Mouse (Mus musculus) stomach, postnatal 0 days (tissue): ENCODE data around the gene Mier2. TPM values are rescaled to one million over a fixed set of nuclear protein-coding genes. Genes with fewer than 3 reads are reported as not detected.

Source experiments
- ATAC-seq: fragments of 200-750 bp; cut with Nextera tagmentation; 2 replicates; pipeline ENCODE4 v1.8.0; 2017; ENCODE audit not compliant: low FRiP score, low TSS enrichment
- DNase-seq: peaks from one replicate; pipeline ENCODE4 v3.0.0-alpha.2; 2016; ENCODE audit warnings: low spot score
- H3K27ac ChIP-seq: fragments of 300-500 bp; sonication (generic); replicated peaks from 2 replicates; pipeline ENCODE4 v1.5.1; 2014; ENCODE audit warnings: mild to moderate bottlenecking, control low read depth
- H3K27me3 ChIP-seq: fragments of 300-500 bp; sonication (generic); 2 replicates; pipeline ENCODE4 v1.6.1; 2014; ENCODE audit warnings: low read length; ENCODE audit not compliant: control insufficient read depth, insufficient read depth
- H3K36me3 ChIP-seq: fragments of 300-500 bp; sonication (generic); 2 replicates; pipeline ENCODE4 v1.6.1; 2014; ENCODE audit warnings: low read length, mixed read lengths; ENCODE audit not compliant: control insufficient read depth, insufficient read depth
- H3K4me1 ChIP-seq: fragments of 300-500 bp; sonication (generic); replicated peaks from 2 replicates; pipeline ENCODE4 v1.6.1; 2014; ENCODE audit warnings: antibody characterized with exemption; ENCODE audit not compliant: control insufficient read depth, insufficient read depth
- H3K4me2 ChIP-seq: fragments of 300-500 bp; sonication (generic); replicated peaks from 2 replicates; pipeline ENCODE4 v1.6.1; 2014; ENCODE audit warnings: low read depth, mild to moderate bottlenecking, control low read depth, moderate library complexity
- H3K4me3 ChIP-seq: fragments of 300-500 bp; sonication (generic); 2 replicates; pipeline ENCODE4 v1.5.1; 2014; ENCODE audit warnings: low read depth, low read length, control low read depth
- H3K9ac ChIP-seq: fragments of 300-500 bp; sonication (generic); 2 replicates; pipeline ENCODE4 v1.6.1; 2014; ENCODE audit warnings: mild to moderate bottlenecking, low read length, control low read depth, mixed read lengths
- H3K9me3 ChIP-seq: fragments of 300-500 bp; sonication (generic); 2 replicates; pipeline ENCODE4 v1.6.1; 2016; ENCODE audit warnings: low read length; ENCODE audit not compliant: control insufficient read depth
- CTCF ChIP-seq: IDR thresholded peaks from 2 replicates; pipeline ENCODE4 v1.5.1; 2016; ENCODE audit warnings: antibody characterized with exemption, low read depth, mild to moderate bottlenecking, moderate library complexity
- EP300 ChIP-seq: optimal IDR thresholded peaks from 2 replicates; pipeline ENCODE3; 2016; ENCODE audit warnings: antibody characterized with exemption
- WGBS: fragments of 180-500 bp; shearing (Covaris S2); extraction: QIAGEN DNeasy Blood & Tissue Kit; methylation state at CpG from one replicate; pipeline ENCODE4 v1.1.7; 2014; 5-methylcytosine and 5-hydroxymethylcytosine counted together
- polyA plus RNA-seq: library from polyadenylated mRNA; unstranded; fragments of >200 nt; fragmentation: Nextera tagmentation; extraction: Ambion mirVana; gene quantifications from 2 replicates; pipeline ENCODE4 v1.2.1, GENCODE M21; 2015

Mier2 gene
- polyA plus RNA-seq, 1 experiment from 2014 or later = 24.0 TPM

GRCm38 (mm10) chr10:79542171-79542570 lies 12.8 kb downstream of the Mier2 start:
- no peaks in the 10 kb centered on the region for H3K4me1 ChIP-seq
- H3K36me3 ChIP-seq = peaks cover 30% of the 10 kb centered on the region

GRCm38 (mm10) chr10:79541522-79541921 lies 13.5 kb downstream of the Mier2 start:
- H3K27ac ChIP-seq = no peak overlapping the region
- 95% methylated on average over 15 of the region's 15 CpGs for WGBS
- H3K9ac ChIP-seq = no peak overlapping the region
- no peaks in the 10 kb centered on the region for H3K27me3 ChIP-seq
- no peak for ATAC-seq
- no peaks in the 10 kb centered on the region for H3K9me3 ChIP-seq
- no peaks in the 10 kb centered on the region for H3K4me1 ChIP-seq
- no peak overlapping the region for H3K4me2 ChIP-seq
- H3K4me3 ChIP-seq = no peak overlapping the region
- DNase-seq = peak; percentile 11
- peaks cover 26% of the 10 kb centered on the region for H3K36me3 ChIP-seq
- TF ChIP-seq CTCF (no peak), EP300 (no peak)

More at GRCm38 (mm10) chr10:79542171-79542570, 12.8 kb downstream of the Mier2 start:
- ATAC-seq (no peak), DNase-seq (no peak)
- no peaks in the 10 kb centered on the region for H3K9me3 ChIP-seq
- WGBS = 96% methylated on average over 11 of the region's 11 CpGs
- H3K9ac ChIP-seq = no peak overlapping the region
- no peak overlapping the region for H3K27ac ChIP-seq
- H3K27me3 ChIP-seq = no peaks in the 10 kb centered on the region
- H3K4me2 ChIP-seq = no peak overlapping the region
- no peak for TF ChIP-seq CTCF
- no peak for TF ChIP-seq EP300
- H3K4me3 ChIP-seq = no peak overlapping the region

GRCm38 (mm10) chr10:79540746-79541145 lies 14.3 kb downstream of the Mier2 start:
- Histone ChIP-seq H3K4me1 (no peaks in the 10 kb centered on the region), H3K9me3 (no peaks in the 10 kb centered on the region), H3K27ac (no peak overlapping the region), H3K9ac (no peak overlapping the region), H3K4me2 (no peak overlapping the region), H3K4me3 (no peak overlapping the region), H3K36me3 (peaks cover 20% of the 10 kb centered on the region), H3K27me3 (no peaks in the 10 kb centered on the region)
- no peak for TF ChIP-seq CTCF
- TF ChIP-seq EP300 = no peak
- ATAC-seq (no peak), DNase-seq (peak; percentile 12)
- WGBS = 92% methylated on average over 11 of the region's 11 CpGs

GRCm38 (mm10) chr10:79539701-79540495 lies 15.1 kb downstream of the Mier2 start:
- DNase-seq (peak; percentile 11), ATAC-seq (no peak)
- Histone ChIP-seq H3K9me3 (no peaks in the 10 kb centered on the region), H3K9ac (no peak overlapping the region), H3K4me3 (no peak overlapping the region), H3K36me3 (peaks cover 18% of the 10 kb centered on the region), H3K4me1 (no peaks in the 10 kb centered on the region), H3K27me3 (no peaks in the 10 kb centered on the region), H3K4me2 (no peak overlapping the region), H3K27ac (no peak overlapping the region)
- TF ChIP-seq EP300 (no peak), CTCF (no peak)
- 92% methylated on average over 16 of the region's 16 CpGs for WGBS

- DNase-seq (no peak), ATAC-seq (no peak)
- TF ChIP-seq EP300 = no peak
- TF ChIP-seq CTCF = no peak
- no peak overlapping the region for H3K27ac ChIP-seq
- no peak overlapping the region for H3K9ac ChIP-seq
- no peaks in the 10 kb centered on the region for H3K27me3 ChIP-seq
- H3K4me1 ChIP-seq = no peaks in the 10 kb centered on the region
- H3K9me3 ChIP-seq = no peaks in the 10 kb centered on the region
- 52% methylated on average over 4 of the region's 4 CpGs for WGBS
- peaks cover 10% of the 10 kb centered on the region for H3K36me3 ChIP-seq
- H3K4me3 ChIP-seq = no peak overlapping the region
- H3K4me2 ChIP-seq = no peak overlapping the region
These were observed 16.1 kb downstream of the Mier2 start for GRCm38 (mm10) chr10:79538873-79539272.

GRCm38 (mm10) chr10:79538323-79538722 lies 16.7 kb downstream of the Mier2 start:
- no peak overlapping the region for H3K27ac ChIP-seq
- no peaks in the 10 kb centered on the region for H3K4me1 ChIP-seq
- DNase-seq (no peak), ATAC-seq (no peak)
- no peak overlapping the region for H3K9ac ChIP-seq
- H3K9me3 ChIP-seq = no peaks in the 10 kb centered on the region
- no peak overlapping the region for H3K4me3 ChIP-seq
- TF ChIP-seq EP300 = no peak
- TF ChIP-seq CTCF = no peak
- no peak overlapping the region for H3K4me2 ChIP-seq
- peaks cover 9% of the 10 kb centered on the region for H3K36me3 ChIP-seq
- H3K27me3 ChIP-seq = no peaks in the 10 kb centered on the region
- 71% methylated on average over 3 of the region's 3 CpGs for WGBS
